Mouse (Mus musculus) heart, embryonic 11.5 days (tissue): ENCODE data around the gene Zfp944. TPM values are rescaled to one million over a fixed set of nuclear protein-coding genes. Genes with fewer than 3 reads are reported as not detected.
A peak's percentile ranks its signal among the peaks of the same experiment; 100 is the strongest.
"Not testable (repeated sequence)": the region's sequence is repeated elsewhere in the genome, so short reads cannot be mapped to it uniquely, and the experiment has no call there.

Experiments
- ATAC-seq: fragments of 200-750 bp; cut with Nextera tagmentation; replicated peaks from 2 replicates; pipeline ENCODE4 v1.8.0; 2017; ENCODE audit warnings: moderate library complexity; ENCODE audit not compliant: insufficient number of reproducible peaks, low FRiP score, low TSS enrichment
- H3K27ac ChIP-seq: fragments of 300-500 bp; sonication (generic); 2 replicates; pipeline ENCODE4 v1.5.1; 2014; ENCODE audit warnings: mild to moderate bottlenecking, low read depth, low read length
- H3K27me3 ChIP-seq: fragments of 300-500 bp; sonication (generic); 2 replicates; pipeline ENCODE4 v1.6.1; 2014; ENCODE audit warnings: mild to moderate bottlenecking, low read length, mixed read lengths; ENCODE audit not compliant: control insufficient read depth, insufficient read depth
- H3K36me3 ChIP-seq: fragments of 300-500 bp; sonication (generic); 2 replicates; pipeline ENCODE4 v1.6.1; 2014; ENCODE audit warnings: mild to moderate bottlenecking, low read length, moderate library complexity, mixed read lengths; ENCODE audit not compliant: control insufficient read depth, insufficient read depth
- H3K4me1 ChIP-seq: fragments of 300-500 bp; sonication (generic); 2 replicates; pipeline ENCODE4 v1.6.1; 2014; ENCODE audit warnings: low read length; ENCODE audit not compliant: control insufficient read depth, insufficient read depth
- H3K4me2 ChIP-seq: fragments of 300-500 bp; sonication (generic); 2 replicates; pipeline ENCODE4 v1.6.1; 2014; ENCODE audit warnings: mild to moderate bottlenecking, moderate library complexity
- H3K4me3 ChIP-seq: fragments of 300-500 bp; sonication (generic); 2 replicates; pipeline ENCODE4 v1.5.1; 2014; ENCODE audit warnings: low read depth, low read length
- H3K9ac ChIP-seq: fragments of 300-500 bp; sonication (generic); 2 replicates; pipeline ENCODE4 v1.6.1; 2014; ENCODE audit warnings: mild to moderate bottlenecking, low read depth, low read length, moderate library complexity
- H3K9me3 ChIP-seq: fragments of 300-500 bp; sonication (generic); replicated peaks from 2 replicates; pipeline ENCODE4 v1.6.1; 2016; ENCODE audit warnings: low read length; ENCODE audit not compliant: control insufficient read depth
- WGBS: fragments of 180-500 bp; shearing (Covaris S2); extraction: QIAGEN DNeasy Blood & Tissue Kit; methylation state at CpG from one replicate; pipeline ENCODE4 v1.1.7; 2014; ENCODE audit not compliant: insufficient replicate concordance; 5-methylcytosine and 5-hydroxymethylcytosine counted together
- polyA plus RNA-seq: library from polyadenylated mRNA; unstranded; fragments of >200 nt; fragmentation: Nextera tagmentation; extraction: Ambion mirVana; gene quantifications from 2 replicates; pipeline ENCODE4 v1.2.1, GENCODE M21; 2014

Gene Zfp944
- 8.8 and 10.6 TPM in 2 replicates for polyA plus RNA-seq

- WGBS = under 1% methylated on average over 29 of the region's 43 CpGs
- H3K9me3 ChIP-seq, H3K27me3 ChIP-seq, H3K4me1 ChIP-seq, H3K36me3 ChIP-seq: not testable (repeated sequence)
- Histone ChIP-seq H3K4me2 (peak within 1 kb of the TSS; percentile 69), H3K9ac (peak within 1 kb of the TSS; percentile 78), H3K27ac (peak within 1 kb of the TSS; percentile 86), H3K4me3 (peak within 1 kb of the TSS; percentile 64)
- ATAC-seq = peak; percentile 100
Measured at GRCm38 (mm10) chr17:22361101-22361781, at the start of gene Zfp944, which contains the start of gene Zfp758. Gene Zfp944, minus strand, starts transcription at chr17:22361400. Gene Zfp758, plus strand, starts transcription at chr17:22361453.

- no peak for ATAC-seq
- Histone ChIP-seq H3K9ac (no peak overlapping the region), H3K36me3 (no peaks in the 10 kb centered on the region), H3K27me3 (no peaks in the 10 kb centered on the region), H3K9me3 (no peaks in the 10 kb centered on the region), H3K27ac (no peak overlapping the region), H3K4me3 (no peak overlapping the region), H3K4me1 (no peaks in the 10 kb centered on the region), H3K4me2 (no peak overlapping the region)
- 66% methylated on average over 2 of the region's 2 CpGs for WGBS
Measured at GRCm38 (mm10) chr17:22410756-22411155, 49.6 kb upstream of the Zfp944 start.

GRCm38 (mm10) chr17:22363895-22364294 lies 2.7 kb upstream of the Zfp944 start:
- 94% methylated on average over 3 of the region's 3 CpGs for WGBS
- Histone ChIP-seq H3K4me1 (no peaks in the 10 kb centered on the region), H3K9ac (no peak overlapping the region), H3K27me3 (no peaks in the 10 kb centered on the region), H3K27ac (no peak overlapping the region), H3K9me3 (no peaks in the 10 kb centered on the region), H3K4me2 (no peak overlapping the region), H3K36me3 (0 out of 2 replicates have a peak, but pooled peaks cover 5% of the 10 kb centered on the region), H3K4me3 (no peak overlapping the region)
- ATAC-seq = no peak

- 30% methylated on average over 5 of the region's 5 CpGs for WGBS
- H3K9ac ChIP-seq = peak overlapping the region; percentile 65
- no peaks in the 10 kb centered on the region for H3K4me1 ChIP-seq
- H3K27ac ChIP-seq = no peak overlapping the region
- no peaks in the 10 kb centered on the region for H3K27me3 ChIP-seq
- H3K4me2 ChIP-seq = peak overlapping the region; percentile 69
- no peaks in the 10 kb centered on the region for H3K9me3 ChIP-seq
- ATAC-seq = no peak
- peak overlapping the region; percentile 64 for H3K4me3 ChIP-seq
- 0 out of 2 replicates have a peak, but pooled peaks cover 2% of the 10 kb centered on the region for H3K36me3 ChIP-seq
Measured at GRCm38 (mm10) chr17:22360572-22360971, 628 bp downstream of the Zfp944 start.

- no peak for ATAC-seq
- Histone ChIP-seq H3K9me3 (no peaks in the 10 kb centered on the region), H3K4me1 (no peaks in the 10 kb centered on the region), H3K36me3 (peaks cover 2% of the 10 kb centered on the region; the same call in 1 of the 2 replicates), H3K4me3 (no peak overlapping the region), H3K9ac (no peak overlapping the region), H3K4me2 (no peak overlapping the region), H3K27ac (no peak overlapping the region), H3K27me3 (no peaks in the 10 kb centered on the region)
Measured at GRCm38 (mm10) chr17:22352794-22353193, 8.4 kb downstream of the Zfp944 start.

- H3K4me2 ChIP-seq = peak overlapping the region; percentile 56
- not testable (repeated sequence) for H3K27me3 ChIP-seq, ATAC-seq, H3K9me3 ChIP-seq, H3K27ac ChIP-seq, H3K9ac ChIP-seq, H3K4me1 ChIP-seq, H3K36me3 ChIP-seq
- 15% methylated on average over 2 of the region's 2 CpGs for WGBS
- H3K4me3 ChIP-seq = peak overlapping the region; percentile 61
Measured at GRCm38 (mm10) chr17:22315247-22315646, 46.0 kb downstream of the Zfp944 start.

- H3K27me3 ChIP-seq, H3K9me3 ChIP-seq, H3K4me1 ChIP-seq, H3K36me3 ChIP-seq: not testable (repeated sequence)
- H3K4me3 ChIP-seq = peak within 1 kb of the TSS; percentile 61
- peak; percentile 99 for ATAC-seq
- H3K27ac ChIP-seq = peak within 1 kb of the TSS; percentile 64; the same call in 1 of the 2 replicates
- peak within 1 kb of the TSS; percentile 56 for H3K4me2 ChIP-seq
- 0% methylated on average over 20 of the region's 20 CpGs for WGBS
- H3K9ac ChIP-seq = peak within 1 kb of the TSS; percentile 76
Measured at GRCm38 (mm10) chr17:22314730-22315226, 46.4 kb downstream of the Zfp944 start, which contains the start of gene CT030661.1. Gene CT030661.1, minus strand, starts transcription at chr17:22314837.

- WGBS = 0% methylated on average over 3 of the region's 3 CpGs
- H3K4me2 ChIP-seq = peak overlapping the region; percentile 56
- not testable (repeated sequence) for H3K36me3 ChIP-seq, H3K27me3 ChIP-seq, H3K9me3 ChIP-seq, H3K4me1 ChIP-seq
- H3K4me3 ChIP-seq = peak overlapping the region; percentile 61
- ATAC-seq = peak; percentile 77; the same call in 1 of the 2 replicates
- H3K9ac ChIP-seq = peak overlapping the region; percentile 76
- H3K27ac ChIP-seq = peak overlapping the region; percentile 64; the same call in 1 of the 2 replicates
Measured at GRCm38 (mm10) chr17:22314219-22314618, 47.0 kb downstream of the Zfp944 start.
